Mouse (Mus musculus): ENCODE results near the gene Tnfrsf19. TPM values are rescaled to one million over a fixed set of nuclear protein-coding genes. Genes with fewer than 3 reads are reported as not detected.

Tnfrsf19 gene
- polyA plus RNA-seq (2016; fragmentation: Nextera tagmentation; extraction: Ambion mirVana): 6.2 and 6.7 TPM in 2 replicates

GRCm38 (mm10) chr14:61046091-61046681, at the start of gene Tnfrsf19:
Gene Tnfrsf19 (minus strand): TSS chr14:61046490.
- ATAC-seq: peak; percentile 62
- Histone ChIP-seq H3K4me1 (no peaks in the 10 kb centered on the region), H3K4me2 (peak within 1 kb of the TSS; percentile 58), H3K36me3 (no peaks in the 10 kb centered on the region), H3K4me3 (peak within 1 kb of the TSS; percentile 42), H3K9me3 (replicated peaks) (no peaks in the 10 kb centered on the region), H3K27ac (peak within 1 kb of the TSS; percentile 31; the same call in 1 of the 2 replicates), H3K9ac (peak within 1 kb of the TSS; percentile 27; the same call in 1 of the 2 replicates), H3K27me3 (replicated peaks) (peaks cover 43% of the 10 kb centered on the region)
- WGBS (ENCODE audit: insufficient replicate concordance): under 1% methylated on average over 38 of the region's 38 CpGs

GRCm38 (mm10) chr14:61092073-61092472, 45.8 kb upstream of the Tnfrsf19 start:
- Histone ChIP-seq H3K4me3 (no peak overlapping the region), H3K27me3 (replicated peaks) (no peaks in the 10 kb centered on the region), H3K27ac (no peak overlapping the region), H3K4me1 (no peaks in the 10 kb centered on the region), H3K4me2 (no peak overlapping the region), H3K9me3 (replicated peaks) (no peaks in the 10 kb centered on the region), H3K9ac (no peak overlapping the region), H3K36me3 (no peaks in the 10 kb centered on the region)
- 70% methylated on average over 3 of the region's 3 CpGs for WGBS (ENCODE audit: insufficient replicate concordance)
- no peak for ATAC-seq

GRCm38 (mm10) chr14:61090955-61091354, 44.7 kb upstream of the Tnfrsf19 start:
- ATAC-seq: no peak
- Histone ChIP-seq H3K27ac (no peak overlapping the region), H3K27me3 (replicated peaks) (no peaks in the 10 kb centered on the region), H3K4me2 (no peak overlapping the region), H3K36me3 (no peaks in the 10 kb centered on the region), H3K4me1 (no peaks in the 10 kb centered on the region), H3K9me3 (replicated peaks) (no peaks in the 10 kb centered on the region), H3K4me3 (no peak overlapping the region), H3K9ac (no peak overlapping the region)
- WGBS (ENCODE audit: insufficient replicate concordance): 69% methylated on average over 5 of the region's 5 CpGs

GRCm38 (mm10) chr14:61088187-61088586, 41.9 kb upstream of the Tnfrsf19 start:
- Histone ChIP-seq H3K4me3 (no peak overlapping the region), H3K4me2 (no peak overlapping the region), H3K9ac (no peak overlapping the region), H3K27me3 (replicated peaks) (no peaks in the 10 kb centered on the region), H3K9me3 (replicated peaks) (no peaks in the 10 kb centered on the region), H3K4me1 (no peaks in the 10 kb centered on the region), H3K27ac (no peak overlapping the region), H3K36me3 (no peaks in the 10 kb centered on the region)
- WGBS (ENCODE audit: insufficient replicate concordance): 58% methylated on average over 8 of the region's 8 CpGs
- ATAC-seq: no peak

- H3K4me3 ChIP-seq: no peak overlapping the region
- no peak overlapping the region for H3K27ac ChIP-seq
- no peak overlapping the region for H3K4me2 ChIP-seq
- no peaks in the 10 kb centered on the region for H3K27me3 ChIP-seq (replicated peaks)
- no peak overlapping the region for H3K9ac ChIP-seq
- ATAC-seq: no peak
- no peaks in the 10 kb centered on the region for H3K36me3 ChIP-seq
- WGBS (ENCODE audit: insufficient replicate concordance): 57% methylated on average over 3 of the region's 3 CpGs
- H3K9me3 ChIP-seq (replicated peaks): no peaks in the 10 kb centered on the region
- no peaks in the 10 kb centered on the region for H3K4me1 ChIP-seq
Observed at GRCm38 (mm10) chr14:61085325-61085724, 39.0 kb upstream of the Tnfrsf19 start.

GRCm38 (mm10) chr14:61069555-61069954, 23.3 kb upstream of the Tnfrsf19 start:
- Histone ChIP-seq H3K27ac (no peak overlapping the region), H3K36me3 (no peaks in the 10 kb centered on the region), H3K27me3 (replicated peaks) (no peaks in the 10 kb centered on the region; the same call in 1 of the 2 replicates), H3K4me3 (no peak overlapping the region), H3K9me3 (replicated peaks) (no peaks in the 10 kb centered on the region), H3K4me2 (no peak overlapping the region), H3K4me1 (no peaks in the 10 kb centered on the region), H3K9ac (no peak overlapping the region)
- 34% methylated on average over 1 of the region's 1 CpGs for WGBS (ENCODE audit: insufficient replicate concordance)
- ATAC-seq: no peak

GRCm38 (mm10) chr14:61061729-61062128, 15.4 kb upstream of the Tnfrsf19 start:
- 42% methylated on average over 3 of the region's 3 CpGs for WGBS (ENCODE audit: insufficient replicate concordance)
- H3K27ac ChIP-seq: no peak overlapping the region
- H3K27me3 ChIP-seq (replicated peaks): peaks cover 46% of the 10 kb centered on the region
- H3K4me3 ChIP-seq: no peak overlapping the region
- H3K4me1 ChIP-seq: no peaks in the 10 kb centered on the region
- no peak overlapping the region for H3K4me2 ChIP-seq
- no peak overlapping the region for H3K9ac ChIP-seq
- H3K36me3 ChIP-seq: no peaks in the 10 kb centered on the region
- H3K9me3 ChIP-seq (replicated peaks): no peaks in the 10 kb centered on the region
- no peak for ATAC-seq

- no peak overlapping the region for H3K27ac ChIP-seq
- H3K4me1 ChIP-seq: no peaks in the 10 kb centered on the region
- no peak overlapping the region for H3K9ac ChIP-seq
- H3K27me3 ChIP-seq (replicated peaks): peaks cover 69% of the 10 kb centered on the region
- no peaks in the 10 kb centered on the region for H3K9me3 ChIP-seq (replicated peaks)
- no peak overlapping the region for H3K4me2 ChIP-seq
- WGBS (ENCODE audit: insufficient replicate concordance): 67% methylated on average over 9 of the region's 9 CpGs
- H3K4me3 ChIP-seq: no peak overlapping the region
- H3K36me3 ChIP-seq: no peaks in the 10 kb centered on the region
- ATAC-seq: no peak
Observed at GRCm38 (mm10) chr14:61059316-61059945, 13.1 kb upstream of the Tnfrsf19 start.

GRCm38 (mm10) chr14:61056962-61057361, 10.7 kb upstream of the Tnfrsf19 start:
- Histone ChIP-seq H3K4me1 (no peaks in the 10 kb centered on the region), H3K27ac (no peak overlapping the region), H3K9ac (no peak overlapping the region), H3K4me3 (peak overlapping the region; percentile 15; the same call in 1 of the 2 replicates), H3K4me2 (peak overlapping the region; percentile 44), H3K27me3 (replicated peaks) (peaks cover 61% of the 10 kb centered on the region), H3K36me3 (no peaks in the 10 kb centered on the region), H3K9me3 (replicated peaks) (no peaks in the 10 kb centered on the region)
- 3% methylated on average over 11 of the region's 11 CpGs for WGBS (ENCODE audit: insufficient replicate concordance)
- no peak for ATAC-seq

GRCm38 (mm10) chr14:61056445-61056844, 10.2 kb upstream of the Tnfrsf19 start:
- 2% methylated on average over 16 of the region's 16 CpGs for WGBS (ENCODE audit: insufficient replicate concordance)
- no peak overlapping the region for H3K9ac ChIP-seq
- H3K27ac ChIP-seq: no peak overlapping the region

GRCm38 (mm10) chr14:61055864-61056263, 9.6 kb upstream of the Tnfrsf19 start:
- no peak for ATAC-seq
- Histone ChIP-seq H3K4me2 (no peak overlapping the region), H3K9ac (no peak overlapping the region), H3K27ac (no peak overlapping the region), H3K27me3 (replicated peaks) (peaks cover 57% of the 10 kb centered on the region), H3K9me3 (replicated peaks) (no peaks in the 10 kb centered on the region), H3K4me1 (no peaks in the 10 kb centered on the region), H3K4me3 (no peak overlapping the region), H3K36me3 (no peaks in the 10 kb centered on the region)
- WGBS (ENCODE audit: insufficient replicate concordance): 38% methylated on average over 1 of the region's 1 CpGs

More at GRCm38 (mm10) chr14:61056445-61056844, 10.2 kb upstream of the Tnfrsf19 start:
- Histone ChIP-seq H3K4me3 (peak overlapping the region; percentile 15; the same call in 1 of the 2 replicates), H3K4me2 (peak overlapping the region; percentile 44), H3K36me3 (no peaks in the 10 kb centered on the region), H3K4me1 (no peaks in the 10 kb centered on the region), H3K9me3 (replicated peaks) (no peaks in the 10 kb centered on the region), H3K27me3 (replicated peaks) (peaks cover 61% of the 10 kb centered on the region)
- no peak for ATAC-seq

GRCm38 (mm10) chr14:61052163-61052562, 5.9 kb upstream of the Tnfrsf19 start:
- H3K9me3 ChIP-seq (replicated peaks): no peaks in the 10 kb centered on the region
- no peak overlapping the region for H3K9ac ChIP-seq
- H3K4me2 ChIP-seq: no peak overlapping the region
- peaks cover 42% of the 10 kb centered on the region for H3K27me3 ChIP-seq (replicated peaks)
- H3K27ac ChIP-seq: no peak overlapping the region
- no peaks in the 10 kb centered on the region for H3K36me3 ChIP-seq
- ATAC-seq: no peak
- 64% methylated on average over 3 of the region's 3 CpGs for WGBS (ENCODE audit: insufficient replicate concordance)
- no peaks in the 10 kb centered on the region for H3K4me1 ChIP-seq
- H3K4me3 ChIP-seq: no peak overlapping the region

Data from liver, embryonic 12.5 days (tissue).